Mouse (Mus musculus) forebrain, embryonic 15.5 days (tissue): ENCODE data around the gene Utrn. TPM values are rescaled to one million over a fixed set of nuclear protein-coding genes. Genes with fewer than 3 reads are reported as not detected.
A peak's percentile ranks its signal among the peaks of the same experiment; 100 is the strongest.

Experiments
- ATAC-seq: fragments of 200-750 bp; cut with Nextera tagmentation; replicated peaks from 2 replicates; pipeline ENCODE4 v1.8.0; 2017; ENCODE audit warnings: mild to moderate bottlenecking, moderate TSS enrichment, moderate library complexity
- H3K27ac ChIP-seq: fragments of 300-500 bp; sonication (generic); replicated peaks from 2 replicates; pipeline ENCODE4 v1.5.1; 2015; ENCODE audit warnings: mild to moderate bottlenecking, inconsistent platforms
- H3K27me3 ChIP-seq: fragments of 300-500 bp; sonication (generic); 2 replicates; pipeline ENCODE4 v1.6.1; 2015; ENCODE audit warnings: inconsistent platforms
- H3K36me3 ChIP-seq: fragments of 300-500 bp; sonication (generic); 2 replicates; pipeline ENCODE4 v1.6.1; 2015; ENCODE audit warnings: mild to moderate bottlenecking, inconsistent platforms
- H3K4me1 ChIP-seq: fragments of 300-500 bp; sonication (generic); 2 replicates; pipeline ENCODE4 v1.6.1; 2015; ENCODE audit warnings: inconsistent platforms
- H3K4me2 ChIP-seq: fragments of 300-500 bp; sonication (generic); replicated peaks from 2 replicates; pipeline ENCODE4 v1.6.1; 2015; ENCODE audit warnings: mild to moderate bottlenecking, inconsistent platforms
- H3K4me3 ChIP-seq: fragments of 300-500 bp; sonication (generic); 2 replicates; pipeline ENCODE4 v1.5.1; 2015; ENCODE audit warnings: mild to moderate bottlenecking, inconsistent platforms
- H3K9ac ChIP-seq: fragments of 300-500 bp; sonication (generic); replicated peaks from 2 replicates; pipeline ENCODE4 v1.6.1; 2015; ENCODE audit warnings: mild to moderate bottlenecking, inconsistent platforms
- H3K9me3 ChIP-seq: fragments of 300-500 bp; sonication (generic); 2 replicates; pipeline ENCODE4 v1.6.1; 2016; ENCODE audit warnings: inconsistent platforms
- WGBS: fragments of 180-500 bp; shearing (Covaris S2); methylation state at CpG from one replicate; pipeline ENCODE4 v1.1.7; 2015; ENCODE audit warnings: mixed read lengths; 5-methylcytosine and 5-hydroxymethylcytosine counted together
- polyA plus RNA-seq: library from polyadenylated mRNA; unstranded; fragments of >200 nt; fragmentation: Nextera tagmentation; extraction: Ambion mirVana; gene quantifications from 2 replicates; pipeline ENCODE4 v1.2.1, GENCODE M21; 2015

Utrn gene
- polyA plus RNA-seq, 1 experiment from 2014 or later, result 17.8 TPM

DNA sequence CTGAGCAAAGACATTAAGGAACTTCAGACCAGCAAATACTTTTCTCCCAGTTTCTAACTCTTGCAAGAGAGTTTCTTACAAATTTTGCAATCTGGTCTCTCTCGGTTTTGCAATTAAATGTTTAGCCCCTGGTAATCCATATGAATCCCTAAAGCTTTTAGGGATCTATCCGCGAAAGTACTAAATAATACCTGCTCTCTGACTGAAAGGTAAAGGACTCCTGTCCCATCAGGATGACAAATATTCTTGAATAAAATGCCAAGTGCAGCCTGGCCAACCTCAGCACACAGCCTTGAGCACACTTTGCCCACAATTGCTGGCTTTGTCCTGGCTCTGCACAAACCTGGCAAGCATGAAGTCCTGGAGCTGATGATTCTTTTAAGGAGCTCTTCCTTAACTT is 41.9 kb downstream of the Utrn start:
- no peak for ATAC-seq
- no peaks in the 10 kb centered on the region for H3K36me3 ChIP-seq
- no peak overlapping the region for H3K4me2 ChIP-seq
- no peaks in the 10 kb centered on the region for H3K9me3 ChIP-seq
- no peaks in the 10 kb centered on the region for H3K27me3 ChIP-seq
- WGBS, result 86% methylated on average over 3 of the region's 3 CpGs
- H3K9ac ChIP-seq, result no peak overlapping the region
- H3K4me1 ChIP-seq, result 0 out of 2 replicates have a peak, but pooled peaks cover 7% of the 10 kb centered on the region
- no peak overlapping the region for H3K4me3 ChIP-seq
- H3K27ac ChIP-seq, result no peak overlapping the region

DNA sequence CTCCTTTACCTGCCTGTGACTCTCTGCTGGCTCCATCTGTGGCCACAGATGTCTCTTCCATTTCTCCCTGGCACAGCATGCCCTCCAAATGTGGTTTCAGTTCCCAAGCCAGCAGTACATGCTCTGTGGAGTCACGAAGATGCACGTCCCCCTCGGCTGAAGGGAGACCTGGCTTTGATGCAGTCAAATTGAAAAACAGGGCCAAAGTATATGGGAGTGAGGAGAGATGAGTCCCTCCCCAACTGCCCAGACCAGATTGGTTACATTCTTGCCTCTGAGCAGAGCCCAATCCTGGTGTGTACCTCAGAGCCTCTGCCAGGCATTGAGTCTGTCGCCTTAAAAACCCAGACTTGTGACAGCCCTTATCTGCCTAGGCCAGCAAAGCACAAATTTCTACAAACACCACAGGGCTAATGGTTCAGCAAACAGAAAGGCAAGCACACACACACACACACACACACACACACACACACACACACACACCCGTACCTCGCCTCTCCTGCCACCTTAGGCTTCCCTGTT is 42.3 kb downstream of the Utrn start:
- Histone ChIP-seq H3K27ac (no peak overlapping the region), H3K4me3 (no peak overlapping the region), H3K9ac (no peak overlapping the region), H3K9me3 (no peaks in the 10 kb centered on the region), H3K27me3 (no peaks in the 10 kb centered on the region), H3K4me1 (0 out of 2 replicates have a peak, but pooled peaks cover 7% of the 10 kb centered on the region), H3K4me2 (no peak overlapping the region), H3K36me3 (no peaks in the 10 kb centered on the region)
- WGBS, result 70% methylated on average over 6 of the region's 6 CpGs
- ATAC-seq, result peak; percentile 64

DNA sequence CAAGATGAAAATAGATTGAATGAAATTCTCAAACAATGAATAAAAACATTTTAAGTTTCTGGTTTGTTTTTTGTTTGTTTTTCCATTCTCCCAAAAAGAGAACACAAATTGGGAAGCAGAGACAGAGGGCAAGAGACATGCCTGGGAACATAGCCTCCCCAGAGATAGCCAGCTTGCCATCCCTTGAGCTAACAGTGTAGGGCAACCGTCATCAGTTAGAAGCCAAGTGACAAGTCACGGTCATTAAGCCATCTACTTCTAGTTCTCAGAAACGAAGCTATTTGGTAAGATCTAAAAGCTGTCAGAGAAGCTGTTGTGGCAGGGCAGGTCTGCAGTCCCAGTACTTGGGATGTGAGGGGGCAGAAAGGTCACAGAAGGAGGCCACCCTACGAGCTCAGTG is 44.8 kb downstream of the Utrn start:
- Histone ChIP-seq H3K4me3 (no peak overlapping the region), H3K27me3 (no peaks in the 10 kb centered on the region), H3K36me3 (no peaks in the 10 kb centered on the region), H3K4me1 (0 out of 2 replicates have a peak, but pooled peaks cover 7% of the 10 kb centered on the region), H3K9me3 (no peaks in the 10 kb centered on the region), H3K4me2 (no peak overlapping the region), H3K9ac (no peak overlapping the region), H3K27ac (no peak overlapping the region)
- WGBS, result 67% methylated on average over 4 of the region's 4 CpGs
- no peak for ATAC-seq

DNA sequence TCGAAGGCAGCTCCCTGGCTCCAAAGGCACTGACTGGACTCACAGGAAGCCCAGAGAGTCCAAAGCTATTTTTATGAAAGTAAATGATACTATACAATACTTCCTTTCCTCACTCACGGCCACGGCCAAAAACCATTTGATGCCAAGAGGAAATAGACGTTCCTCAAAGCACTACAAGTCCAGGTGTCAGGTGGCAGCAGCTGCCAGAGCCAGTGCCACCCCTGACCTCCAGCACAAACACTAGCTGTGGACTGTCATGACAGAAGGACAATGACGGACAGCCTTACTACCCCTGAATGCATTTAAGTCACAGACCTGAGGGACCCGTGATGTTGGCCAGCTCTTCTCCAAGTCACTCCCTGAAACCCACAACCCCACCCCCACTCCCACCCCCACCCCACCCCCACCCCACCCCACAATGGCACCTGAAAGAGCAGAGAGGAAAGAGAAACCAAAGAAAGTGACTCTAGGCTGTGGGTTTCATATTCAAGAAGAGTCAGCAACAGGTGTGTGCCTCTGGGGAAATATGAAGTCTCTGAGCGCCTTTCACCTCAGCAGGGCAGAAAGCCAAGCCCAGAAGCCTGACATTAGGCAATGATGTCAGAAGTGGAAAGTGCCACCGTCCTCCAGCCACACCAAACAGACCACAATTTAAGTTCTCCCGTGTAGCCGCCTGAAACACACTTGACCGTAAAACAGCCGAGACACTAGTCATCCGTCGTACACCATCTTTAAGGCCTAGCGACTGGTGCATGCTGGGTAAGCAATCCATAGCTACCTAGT is 45.5 kb downstream of the Utrn start:
- 92% methylated on average over 15 of the region's 15 CpGs for WGBS
- no peak overlapping the region for H3K4me2 ChIP-seq
- H3K27me3 ChIP-seq, result no peaks in the 10 kb centered on the region
- no peaks in the 10 kb centered on the region for H3K36me3 ChIP-seq
- no peaks in the 10 kb centered on the region for H3K9me3 ChIP-seq
- no peak for ATAC-seq
- no peak overlapping the region for H3K27ac ChIP-seq
- 0 out of 2 replicates have a peak, but pooled peaks cover 7% of the 10 kb centered on the region for H3K4me1 ChIP-seq
- no peak overlapping the region for H3K9ac ChIP-seq
- H3K4me3 ChIP-seq, result no peak overlapping the region

DNA sequence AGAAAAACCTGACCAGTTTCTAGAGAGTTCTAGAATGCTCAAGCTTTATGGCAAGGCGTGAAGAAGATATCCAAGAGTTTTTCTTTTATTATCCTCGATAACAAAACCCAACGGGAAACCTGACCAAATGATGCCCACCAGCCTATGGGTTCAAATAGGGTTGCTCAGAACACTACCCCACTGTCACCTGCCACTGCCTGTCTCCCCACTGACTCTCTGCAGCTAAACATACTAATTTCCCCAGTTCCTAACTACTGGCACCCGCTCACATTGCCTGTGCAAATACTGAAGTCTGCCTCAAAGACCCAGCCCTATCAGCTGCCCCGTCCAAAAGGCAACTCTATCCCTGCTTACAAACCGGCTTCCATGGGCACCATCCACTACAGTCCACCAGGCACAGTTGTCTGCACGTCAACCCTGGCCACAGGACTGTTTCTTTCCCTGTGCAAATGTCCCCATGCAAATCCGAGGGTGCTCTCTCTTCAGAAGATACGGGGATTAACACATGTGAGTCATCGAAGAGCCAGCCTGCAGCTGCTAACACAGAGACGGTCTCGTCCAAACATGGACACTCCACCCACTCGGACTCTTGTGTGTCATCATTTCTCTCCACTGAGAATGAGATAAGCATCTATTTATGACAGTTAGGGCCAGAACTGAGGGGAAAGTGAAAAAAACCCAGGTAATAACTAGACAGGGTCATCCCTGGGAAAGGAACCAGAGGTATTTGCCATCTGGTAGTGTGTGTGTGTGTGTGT is 48.0 kb downstream of the Utrn start:
- 92% methylated on average over 13 of the region's 13 CpGs for WGBS
- H3K4me1 ChIP-seq, result 0 out of 2 replicates have a peak, but pooled peaks cover 5% of the 10 kb centered on the region
- no peak overlapping the region for H3K27ac ChIP-seq
- no peaks in the 10 kb centered on the region for H3K36me3 ChIP-seq
- H3K27me3 ChIP-seq, result no peaks in the 10 kb centered on the region
- H3K9me3 ChIP-seq, result no peaks in the 10 kb centered on the region
- H3K9ac ChIP-seq, result no peak overlapping the region
- H3K4me2 ChIP-seq, result no peak overlapping the region
- H3K4me3 ChIP-seq, result no peak overlapping the region
- ATAC-seq, result no peak

DNA sequence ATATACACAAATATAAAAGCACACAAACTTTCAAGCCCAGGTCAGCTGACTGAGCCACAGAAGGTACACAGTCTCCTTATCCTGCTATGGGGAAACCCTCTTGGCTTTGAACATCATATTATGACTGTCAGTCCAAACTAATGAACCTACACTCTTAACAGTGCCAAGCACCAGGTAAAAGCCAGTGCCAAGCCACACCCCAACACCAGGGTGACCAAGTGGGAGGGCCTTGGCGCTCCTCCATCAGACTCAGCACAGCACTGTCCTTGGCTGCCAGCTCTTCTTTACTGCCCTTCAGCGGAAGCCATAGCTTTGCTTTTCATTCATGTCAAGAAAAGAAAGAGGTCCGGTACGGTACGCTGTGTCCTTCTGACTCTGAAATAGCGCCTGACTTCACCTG is 51.8 kb downstream of the Utrn start:
- Histone ChIP-seq H3K9me3 (no peaks in the 10 kb centered on the region), H3K27ac (no peak overlapping the region), H3K36me3 (no peaks in the 10 kb centered on the region), H3K27me3 (no peaks in the 10 kb centered on the region), H3K9ac (no peak overlapping the region), H3K4me3 (no peak overlapping the region), H3K4me2 (no peak overlapping the region), H3K4me1 (0 out of 2 replicates have a peak, but pooled peaks cover 5% of the 10 kb centered on the region)
- ATAC-seq, result peak; percentile 89
- WGBS, result 72% methylated on average over 6 of the region's 6 CpGs

DNA sequence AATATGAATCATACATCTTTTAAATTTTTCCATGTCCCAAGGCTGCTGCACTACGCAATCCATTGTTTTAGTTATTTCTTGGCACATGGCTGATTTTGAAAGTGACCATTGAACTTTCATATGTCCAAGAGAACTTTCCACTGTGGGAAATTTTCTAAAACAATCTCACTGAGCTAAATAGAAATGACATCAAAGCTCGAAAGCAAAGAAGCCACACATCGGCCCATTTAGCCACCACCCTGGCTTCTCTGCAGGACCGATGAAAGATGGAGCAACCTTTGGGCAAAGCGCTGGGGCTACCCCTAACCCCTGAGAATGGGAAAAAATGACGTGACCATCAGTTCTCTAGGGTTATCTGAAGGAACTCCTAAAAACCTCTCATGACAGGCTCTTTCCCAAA is 52.6 kb downstream of the Utrn start:
- WGBS, result 86% methylated on average over 6 of the region's 6 CpGs
- no peaks in the 10 kb centered on the region for H3K36me3 ChIP-seq
- no peak overlapping the region for H3K27ac ChIP-seq
- H3K27me3 ChIP-seq, result no peaks in the 10 kb centered on the region
- no peak overlapping the region for H3K4me3 ChIP-seq
- no peak for ATAC-seq
- no peak overlapping the region for H3K9ac ChIP-seq
- no peaks in the 10 kb centered on the region for H3K9me3 ChIP-seq
- H3K4me2 ChIP-seq, result no peak overlapping the region
- 0 out of 2 replicates have a peak, but pooled peaks cover 5% of the 10 kb centered on the region for H3K4me1 ChIP-seq

DNA sequence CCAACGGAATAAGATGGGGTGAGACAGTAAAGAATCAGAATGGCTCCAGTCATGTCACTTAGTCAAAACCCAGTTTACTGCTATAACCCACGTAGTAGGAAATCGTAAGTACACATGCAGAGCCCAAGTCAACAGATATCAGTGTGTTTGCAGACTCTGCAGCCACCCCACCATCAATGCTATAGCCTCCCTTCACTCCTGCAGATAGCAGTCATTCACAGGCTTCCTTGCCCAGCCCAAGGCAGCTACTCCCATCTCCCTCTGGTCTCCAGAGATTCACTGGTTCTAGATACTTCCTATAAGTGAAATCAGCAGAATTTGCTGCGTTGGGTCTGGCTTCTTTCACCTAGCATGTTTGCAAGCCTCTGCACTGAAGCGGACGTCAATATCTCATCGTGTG is 54.8 kb downstream of the Utrn start:
- 94% methylated on average over 7 of the region's 7 CpGs for WGBS
- H3K4me3 ChIP-seq, result no peak overlapping the region
- no peak overlapping the region for H3K4me2 ChIP-seq
- no peak overlapping the region for H3K9ac ChIP-seq
- 0 out of 2 replicates have a peak, but pooled peaks cover 5% of the 10 kb centered on the region for H3K4me1 ChIP-seq
- no peaks in the 10 kb centered on the region for H3K27me3 ChIP-seq
- no peaks in the 10 kb centered on the region for H3K36me3 ChIP-seq
- no peaks in the 10 kb centered on the region for H3K9me3 ChIP-seq
- no peak for ATAC-seq
- no peak overlapping the region for H3K27ac ChIP-seq

DNA sequence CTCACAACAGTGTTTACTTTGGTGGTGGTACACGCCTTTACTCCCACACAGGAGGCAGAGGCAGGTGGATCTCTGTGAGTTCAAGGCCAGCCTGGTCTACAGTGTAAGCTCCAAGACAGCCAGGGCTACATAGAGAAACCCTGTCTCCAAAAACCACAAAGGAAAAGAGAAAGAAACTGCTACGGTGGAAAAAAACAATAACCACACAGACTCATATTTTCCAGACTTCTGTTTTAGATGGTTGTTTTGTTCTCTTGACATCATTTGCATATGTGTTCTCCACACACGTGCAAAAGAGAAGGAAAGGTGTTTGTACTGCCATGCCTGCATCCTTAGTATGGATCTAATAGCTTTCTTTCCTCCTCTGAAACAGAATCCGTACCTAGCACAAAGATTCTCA is 55.3 kb downstream of the Utrn start:
- H3K9me3 ChIP-seq, result no peaks in the 10 kb centered on the region
- 83% methylated on average over 4 of the region's 4 CpGs for WGBS
- H3K4me3 ChIP-seq, result no peak overlapping the region
- no peak overlapping the region for H3K4me2 ChIP-seq
- no peak for ATAC-seq
- H3K27ac ChIP-seq, result no peak overlapping the region
- H3K36me3 ChIP-seq, result no peaks in the 10 kb centered on the region
- H3K9ac ChIP-seq, result no peak overlapping the region
- H3K27me3 ChIP-seq, result no peaks in the 10 kb centered on the region
- H3K4me1 ChIP-seq, result 0 out of 2 replicates have a peak, but pooled peaks cover 5% of the 10 kb centered on the region

DNA sequence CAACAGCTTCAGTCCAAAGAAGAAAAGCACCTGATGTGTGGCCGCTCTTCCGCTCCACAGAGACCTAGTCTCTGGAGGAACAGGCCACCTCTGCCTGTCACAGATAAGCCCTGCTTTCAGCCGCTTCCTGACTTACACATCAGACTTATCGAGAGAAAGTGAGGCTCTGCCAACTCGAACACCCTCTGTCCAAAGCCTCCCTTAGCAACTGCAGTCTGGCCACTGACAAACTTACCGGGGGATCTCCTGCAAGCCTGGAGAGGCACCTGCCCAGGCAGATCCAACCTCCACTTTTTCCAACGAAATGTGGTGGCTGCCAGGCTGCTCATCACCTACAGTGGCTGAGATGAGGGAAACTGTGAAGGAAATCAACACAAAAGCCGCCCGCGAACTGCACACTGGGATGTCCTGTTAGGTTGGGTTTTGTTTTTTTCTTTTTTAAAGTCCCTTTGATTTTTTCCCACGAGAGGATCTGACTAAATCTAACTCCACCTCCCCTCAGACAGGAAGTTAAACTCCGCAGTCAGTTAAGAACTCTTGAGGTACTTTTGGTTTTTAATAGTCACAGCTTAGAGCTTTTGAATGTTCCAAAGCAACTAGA is 55.9 kb downstream of the Utrn start:
- 75% methylated on average over 12 of the region's 12 CpGs for WGBS
- Histone ChIP-seq H3K9ac (no peak overlapping the region), H3K4me3 (no peak overlapping the region), H3K4me1 (0 out of 2 replicates have a peak, but pooled peaks cover 5% of the 10 kb centered on the region), H3K4me2 (no peak overlapping the region), H3K27me3 (no peaks in the 10 kb centered on the region), H3K9me3 (no peaks in the 10 kb centered on the region), H3K36me3 (no peaks in the 10 kb centered on the region), H3K27ac (no peak overlapping the region)
- no peak for ATAC-seq

DNA sequence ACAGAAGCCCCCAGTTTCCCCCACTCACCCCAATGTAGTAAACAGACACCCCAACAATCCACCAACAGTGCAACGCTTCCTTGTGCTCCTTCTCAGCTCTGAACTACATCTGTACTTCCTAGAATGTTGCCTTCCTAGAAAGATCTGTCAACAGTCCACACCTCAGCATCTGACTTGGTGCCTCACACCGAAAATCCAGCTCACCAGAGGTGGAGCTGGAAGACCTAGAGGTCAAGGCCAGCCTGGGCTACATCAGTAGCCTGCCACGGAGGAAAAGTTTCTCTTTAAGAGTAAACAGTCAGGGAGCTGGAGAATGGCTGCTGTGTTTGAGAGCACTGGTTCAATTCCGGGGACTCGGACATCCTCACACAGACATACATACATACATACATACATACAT is 56.5 kb downstream of the Utrn start:
- ATAC-seq, result no peak
- Histone ChIP-seq H3K4me1 (0 out of 2 replicates have a peak, but pooled peaks cover 4% of the 10 kb centered on the region), H3K9me3 (no peaks in the 10 kb centered on the region), H3K27me3 (no peaks in the 10 kb centered on the region), H3K36me3 (no peaks in the 10 kb centered on the region), H3K4me2 (no peak overlapping the region), H3K4me3 (no peak overlapping the region), H3K27ac (no peak overlapping the region), H3K9ac (no peak overlapping the region)
- WGBS, result 80% methylated on average over 5 of the region's 5 CpGs

DNA sequence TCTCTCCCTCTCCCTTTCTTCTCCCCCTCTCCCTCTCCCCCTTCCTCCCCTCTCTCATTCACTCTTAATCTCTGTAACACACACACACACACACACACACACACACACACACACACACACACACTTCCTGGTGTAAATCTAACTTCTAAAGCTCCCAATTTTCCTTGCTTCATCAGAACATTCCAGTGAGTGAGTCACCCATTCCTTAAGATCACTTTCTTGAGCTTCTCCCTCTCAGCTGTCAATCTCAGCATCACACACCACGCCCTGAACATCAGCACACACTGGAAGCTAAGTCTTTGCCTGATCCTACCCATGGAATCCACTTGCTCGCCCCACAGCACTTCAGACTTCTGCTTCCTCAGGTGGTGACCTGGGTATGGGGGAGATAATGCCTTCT is 58.3 kb downstream of the Utrn start:
- no peak for ATAC-seq
- Histone ChIP-seq H3K4me2 (no peak overlapping the region), H3K27ac (no peak overlapping the region), H3K9me3 (no peaks in the 10 kb centered on the region), H3K27me3 (no peaks in the 10 kb centered on the region), H3K4me3 (no peak overlapping the region), H3K9ac (no peak overlapping the region), H3K36me3 (no peaks in the 10 kb centered on the region), H3K4me1 (no peaks in the 10 kb centered on the region)
- 96% methylated on average over 2 of the region's 2 CpGs for WGBS
